Mouse (Mus musculus) bone marrow, adult 2 months (tissue): Measurements from ENCODE around the gene Nampt. TPM values are rescaled to one million over a fixed set of nuclear protein-coding genes. Genes with fewer than 3 reads are reported as not detected.

ENCODE experiments used
- H3K27ac ChIP-seq: fragments of 200-500 bp; 2 replicates; pipeline ENCODE4 v1.5.1; 2012; ENCODE audit warnings: low read depth, mild to moderate bottlenecking, control low read depth, inconsistent platforms, low read length; ENCODE audit not compliant: control insufficient read depth, poor library complexity, insufficient read depth
- H3K4me1 ChIP-seq: fragments of 200-500 bp; 2 replicates; pipeline ENCODE4 v1.6.1; 2011; ENCODE audit warnings: low read length; ENCODE audit not compliant: control insufficient read depth, insufficient read depth
- H3K4me3 ChIP-seq: fragments of 200-500 bp; replicated peaks from 2 replicates; pipeline ENCODE3; 2011; ENCODE audit warnings: mild to moderate bottlenecking, low read depth, low read length, control low read depth; ENCODE audit not compliant: control insufficient read depth
- CTCF ChIP-seq: fragments of 200-500 bp; IDR thresholded peaks from 2 replicates; pipeline ENCODE4 v1.5.1; 2011; ENCODE audit warnings: low read length, control low read depth; ENCODE audit not compliant: control insufficient read depth, insufficient read depth
- POLR2A ChIP-seq: fragments of 200-500 bp; IDR thresholded peaks from 2 replicates; pipeline ENCODE4 v1.6.1; 2011; ENCODE audit warnings: low read depth, mild to moderate bottlenecking, control low read depth, low read length, borderline replicate concordance; ENCODE audit not compliant: control insufficient read depth
- WGBS: fragments of 180-500 bp; shearing (Covaris S2); methylation state at CpG from one replicate; pipeline ENCODE4 v1.1.7; 2018; 5-methylcytosine and 5-hydroxymethylcytosine counted together
- polyA plus RNA-seq: library from polyadenylated mRNA; stranded (reverse); fragments of >200 nt; gene quantifications from 2 replicates; pipeline ENCODE4 v1.2.4, GENCODE M21; 2011; ENCODE audit warnings: low replicate concordance; ENCODE audit not compliant: missing spikeins, insufficient read depth, insufficient read length

The Nampt gene
- polyA plus RNA-seq, result 7.6 and 22.4 TPM in 2 replicates

GRCm38 (mm10) chr12:32819416-32819815 lies at the start of gene Nampt:
Gene Nampt, plus strand, starts transcription at chr12:32819545.
- peak within 1 kb of the TSS; percentile 94 for H3K4me3 ChIP-seq
- TF ChIP-seq CTCF (no peak), POLR2A (no peak)
- peak within 1 kb of the TSS; percentile 92 for H3K27ac ChIP-seq
- peaks cover 2% of the 10 kb centered on the region for H3K4me1 ChIP-seq
- WGBS, result 19% methylated on average over 5 of the region's 5 CpGs

DNA sequence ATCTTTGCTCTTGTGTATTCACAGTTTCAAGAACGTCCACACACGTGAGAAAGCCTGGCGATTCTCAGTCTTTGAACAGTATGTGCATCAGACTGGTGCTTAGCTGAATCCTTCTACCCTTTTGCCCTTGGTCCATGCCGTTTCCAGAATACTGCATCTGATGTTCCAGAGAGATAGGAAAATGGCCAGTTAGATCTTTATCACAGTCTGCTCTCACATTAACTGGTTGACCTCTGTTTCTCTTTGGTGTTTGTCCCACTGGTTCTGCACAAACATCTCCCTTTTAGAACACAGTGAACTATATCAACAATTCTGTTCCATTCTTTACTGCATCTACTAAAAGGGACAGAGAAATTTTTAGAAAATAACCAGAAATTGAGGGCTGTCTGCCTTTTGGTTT lies 48.6 kb upstream of the Nampt start:
- WGBS, result 83% methylated on average over 4 of the region's 4 CpGs
- no peak overlapping the region for H3K4me3 ChIP-seq
- no peak for TF ChIP-seq CTCF
- TF ChIP-seq POLR2A, result no peak
- peaks cover 4% of the 10 kb centered on the region for H3K4me1 ChIP-seq
- H3K27ac ChIP-seq, result no peak overlapping the region

- Histone ChIP-seq H3K4me1 (no peaks in the 10 kb centered on the region), H3K4me3 (no peak overlapping the region), H3K27ac (no peak overlapping the region)
- 1% methylated on average over 5 of the region's 5 CpGs for WGBS
- TF ChIP-seq POLR2A, result no peak
- TF ChIP-seq CTCF, result no peak
Measured at GRCm38 (mm10) chr12:32774592-32774991, 44.8 kb upstream of the Nampt start.

DNA sequence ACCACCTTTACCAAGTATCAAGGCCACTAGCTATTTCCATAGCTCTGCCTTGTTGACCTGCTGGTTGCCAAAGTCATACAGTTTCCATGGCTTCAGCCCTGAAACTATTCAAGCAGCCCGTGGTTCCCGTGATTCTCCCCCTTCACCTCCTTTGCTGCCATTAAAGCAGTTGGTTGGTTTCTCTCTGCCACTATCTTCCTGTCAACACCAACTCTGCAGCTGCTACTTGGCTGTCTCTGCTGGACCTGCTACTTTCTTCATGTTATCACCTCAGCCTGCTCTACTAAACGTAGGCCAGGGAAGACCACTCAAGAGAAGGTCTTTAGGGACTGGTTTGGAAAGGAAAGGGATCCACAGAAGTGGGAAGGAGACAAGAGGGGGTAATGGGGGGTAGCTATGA lies 30.3 kb upstream of the Nampt start:
- no peak for TF ChIP-seq POLR2A
- TF ChIP-seq CTCF, result no peak
- Histone ChIP-seq H3K27ac (no peak overlapping the region), H3K4me3 (no peak overlapping the region), H3K4me1 (no peaks in the 10 kb centered on the region)
- WGBS, result 75% methylated on average over 3 of the region's 3 CpGs

DNA sequence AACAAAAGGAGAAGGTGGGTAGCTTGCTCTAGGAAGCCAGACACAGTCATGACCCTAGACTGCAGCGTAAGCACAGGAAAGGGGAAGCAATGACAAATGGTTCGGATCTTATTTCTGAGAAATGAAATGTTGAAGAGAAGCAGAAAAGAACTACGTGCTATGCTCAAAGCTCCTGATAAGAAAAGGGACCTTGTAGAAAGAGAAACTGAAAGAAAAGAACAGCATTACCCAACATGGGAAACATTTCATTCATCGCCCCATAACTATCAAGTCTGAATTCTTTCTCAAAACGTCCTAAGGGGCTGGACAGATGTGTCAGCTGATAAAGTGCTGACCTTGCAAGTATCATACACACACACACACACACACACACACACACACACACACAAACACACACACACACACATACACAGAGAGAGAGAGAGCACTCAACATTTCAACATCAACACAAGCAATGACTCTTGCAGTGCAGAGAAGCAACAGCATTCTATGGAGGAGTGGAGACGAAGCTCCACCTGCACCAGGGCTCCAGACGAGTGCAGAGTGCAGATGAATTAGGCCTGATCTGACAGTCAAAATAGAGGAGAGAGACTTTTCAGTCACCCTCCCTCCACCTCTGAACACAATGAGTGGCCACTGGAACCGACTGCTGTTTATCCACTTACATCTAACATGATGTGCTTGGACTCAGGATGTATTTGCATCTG lies 23.4 kb upstream of the Nampt start:
- H3K27ac ChIP-seq, result no peak overlapping the region; the same call in 1 of the 2 replicates
- TF ChIP-seq CTCF (no peak), POLR2A (no peak)
- H3K4me1 ChIP-seq, result peaks cover 2% of the 10 kb centered on the region; the same call in 1 of the 2 replicates
- WGBS, result 19% methylated on average over 8 of the region's 8 CpGs
- H3K4me3 ChIP-seq, result no peak overlapping the region

- no peak for TF ChIP-seq CTCF
- no peak for TF ChIP-seq POLR2A
- Histone ChIP-seq H3K4me3 (no peak overlapping the region), H3K27ac (no peak overlapping the region), H3K4me1 (peaks cover 2% of the 10 kb centered on the region; the same call in 1 of the 2 replicates)
- 77% methylated on average over 3 of the region's 3 CpGs for WGBS
Measured at GRCm38 (mm10) chr12:32797438-32797837, 21.9 kb upstream of the Nampt start.

DNA sequence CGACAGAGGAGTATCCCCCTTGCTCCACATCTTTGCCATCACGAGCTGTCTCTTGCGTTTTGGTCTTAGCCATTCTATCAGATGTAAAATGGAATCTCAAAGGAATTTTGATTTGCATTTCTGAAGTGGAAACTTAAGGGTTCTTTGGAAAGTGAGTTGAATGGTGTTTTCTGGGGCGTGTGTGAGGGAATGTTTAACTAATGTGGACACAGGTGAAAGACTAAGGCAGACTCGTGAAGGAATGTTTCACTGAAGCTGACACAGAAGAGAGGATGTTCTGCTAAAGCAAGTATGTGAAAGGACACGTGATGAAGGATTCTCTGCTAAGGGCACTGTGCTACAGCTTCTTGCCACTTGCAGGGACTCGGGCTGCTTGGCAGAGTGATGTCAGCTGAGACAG lies 18.3 kb upstream of the Nampt start:
- Histone ChIP-seq H3K4me3 (no peak overlapping the region), H3K4me1 (peaks cover under 1% of the 10 kb centered on the region; the same call in 1 of the 2 replicates), H3K27ac (no peak overlapping the region)
- TF ChIP-seq CTCF (no peak), POLR2A (no peak)
- 86% methylated on average over 7 of the region's 7 CpGs for WGBS

DNA sequence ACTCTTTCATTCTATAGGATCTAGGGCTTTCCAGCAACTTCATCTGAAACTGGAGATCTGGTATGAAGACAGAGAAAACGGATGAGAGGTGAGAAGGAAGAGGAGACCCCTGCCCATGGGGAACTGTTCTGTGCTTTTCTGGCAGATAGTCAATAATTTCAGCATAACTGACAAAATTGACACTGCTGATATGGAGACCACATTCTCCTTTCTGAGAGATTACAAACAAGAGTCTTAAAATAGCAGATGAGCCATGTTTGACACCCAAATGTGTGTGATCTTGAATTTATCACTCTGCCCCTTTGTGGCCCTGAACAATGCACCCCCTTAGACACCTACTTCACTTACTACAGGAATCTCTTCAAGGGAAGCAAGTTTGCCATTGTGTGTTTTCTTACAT lies 13.8 kb upstream of the Nampt start:
- Histone ChIP-seq H3K27ac (no peak overlapping the region), H3K4me1 (no peaks in the 10 kb centered on the region), H3K4me3 (no peak overlapping the region)
- no peak for TF ChIP-seq CTCF
- no peak for TF ChIP-seq POLR2A
- WGBS, result 69% methylated on average over 1 of the region's 1 CpGs
